Comparison of ENCODE assay signal across 9 mouse cellular contexts in genomic region chr1:131846255-131846654, GRCm38 (mm10). TPM values are rescaled to one million over a fixed set of nuclear protein-coding genes. Genes with fewer than 3 reads are reported as not detected.
DNase-seq lines count a peak whose midpoint lies in the region; ATAC-seq and TF ChIP-seq lines count a peak whose summit lies in the region.
"Had no signal": no experiment of that assay in that cellular context is flagged by ENCODE, and none has a peak within 500 bp of the region (broad histone marks: within the 10 kb centered on the region; RNA-seq: fewer than 3 reads in every experiment).

No protein-coding gene starts in this region.

- TF ChIP-seq CTCF in kidney, adult 2 months (conservative IDR thresholded peaks at IDR 0.05; ENCODE audit: insufficient read depth, insufficient read length, low read depth, low read length), result peak; percentile 82

- peak; percentile 72 for DNase-seq in kidney, adult 2 months
- peak; percentile 36 for DNase-seq in Muller cell, postnatal 12 days (ENCODE audit: inconsistent ontology term)
- DNase-seq in cerebellum, postnatal 36 days, result peak; percentile 81 to 84
- peak; percentile 71 to 78 for DNase-seq in heart, postnatal 14 days
- DNase-seq in left cerebral cortex, postnatal 36 days (ENCODE audit: low spot score in 2 of 2), result peak; percentile 36 to 50
- peak; percentile 30 for DNase-seq in ovary, postnatal 14 days (ENCODE audit: low spot score)
- DNase-seq in urinary bladder, postnatal 36 days (ENCODE audit: low spot score in 2 of 2), result peak; percentile 43 to 46

- no peak overlapping the region for H3K27ac ChIP-seq in kidney, adult 2 months (ENCODE audit: insufficient read depth, low read depth, low read length)
- H3K27ac ChIP-seq in kidney, embryonic 14.5 days (ENCODE audit: low read depth, low read length), result no peak overlapping the region
- H3K27ac ChIP-seq: stomach, embryonic 15.5 days had no signal

- no peaks in the 10 kb centered on the region for H3K27me3 ChIP-seq in kidney, adult 2 months (replicated peaks; ENCODE audit: control insufficient read depth, insufficient read depth, low read length)
- no peaks in the 10 kb centered on the region for H3K27me3 ChIP-seq in kidney, embryonic 14.5 days (ENCODE audit: control insufficient read depth, insufficient read depth, low read length)
- H3K27me3 ChIP-seq: stomach, embryonic 15.5 days had no signal

- H3K4me2 ChIP-seq in kidney, embryonic 14.5 days (replicated peaks; ENCODE audit: low read depth, low read length), result no peak overlapping the region
- H3K4me2 ChIP-seq: stomach, embryonic 15.5 days had no signal

- TF ChIP-seq POLR2A in kidney, adult 2 months (IDR thresholded peaks at IDR 0.05; ENCODE audit: low read depth, low read length), result no peak

- H3K4me3 ChIP-seq in kidney, adult 2 months (ENCODE audit: insufficient read depth, low read depth, low read length), result no peak overlapping the region
- H3K4me3 ChIP-seq in kidney, embryonic 14.5 days (ENCODE audit: low read length), result no peak overlapping the region
- H3K4me3 ChIP-seq: stomach, embryonic 15.5 days had no signal

- H3K9ac ChIP-seq in kidney, embryonic 14.5 days (ENCODE audit: low read depth, low read length), result no peak overlapping the region
- H3K9ac ChIP-seq: stomach, embryonic 15.5 days had no signal

- no peaks in the 10 kb centered on the region for H3K9me3 ChIP-seq in kidney, embryonic 14.5 days (ENCODE audit: control insufficient read depth, low read length)
- H3K9me3 ChIP-seq: stomach, embryonic 15.5 days had no signal

- ATAC-seq in kidney, embryonic 14.5 days (ENCODE audit: low FRiP score, low TSS enrichment), result no peak

- H3K36me3 ChIP-seq in kidney, adult 2 months (ENCODE audit: control insufficient read depth, insufficient read depth, low read length), result no peaks in the 10 kb centered on the region
- H3K36me3 ChIP-seq in kidney, embryonic 14.5 days (ENCODE audit: control insufficient read depth, insufficient read depth, low read length), result peaks cover 45% of the 10 kb centered on the region

- WGBS in kidney, adult 2 months, result 80% methylated on average over 5 of the region's 5 CpGs
- 81% methylated on average over 5 of the region's 5 CpGs for WGBS in kidney, embryonic 14.5 days

- intact Hi-C loops in heart, postnatal 14 days (cut with DNase I), result loop anchor here (5.0 kb wide), 1 partner anchor 234 kb away; no protein-coding TSS in a partner anchor
- intact Hi-C loops in left cerebral cortex, postnatal 36 days (cut with DNase I), result loop anchor here (5.0 kb wide), 2 partner anchors 79 to 134 kb away; no protein-coding TSS in a partner anchor

- no peaks in the 10 kb centered on the region; the same call in 1 of the 2 replicates for H3K4me1 ChIP-seq in kidney, adult 2 months (ENCODE audit: control insufficient read depth, insufficient read depth, low read length)
- H3K4me1 ChIP-seq in kidney, embryonic 14.5 days (ENCODE audit: control insufficient read depth, insufficient read depth, low read length), result no peaks in the 10 kb centered on the region
- H3K4me1 ChIP-seq: stomach, embryonic 15.5 days had no signal

RNA-seq across cellular contexts. Expression of gene Slc41a1, which starts 19.0 kb away (rescaled TPM):
- polyA plus RNA-seq in kidney, adult 2 months (2012; rRNA removed), result 22.4 and 27.8 TPM in 2 replicates
- polyA plus RNA-seq in kidney, embryonic 14.5 days (2014; fragmentation: Nextera tagmentation; extraction: Ambion mirVana), result 10.7 and 11.2 TPM in 2 replicates
- 10 to 100 TPM; 35.7 to 49.1 TPM for total RNA-seq in heart, postnatal 14 days (2021)
- 10 to 100 TPM; 42.8 to 51.5 TPM for total RNA-seq in left cerebral cortex, postnatal 36 days (2021)

RNA-seq across cellular contexts. Expression of gene Rab29, which starts 20.8 kb away (rescaled TPM):
- 27.0 and 33.8 TPM in 2 replicates for polyA plus RNA-seq in kidney, adult 2 months (2012; rRNA removed)
- 15.4 and 17.2 TPM in 2 replicates for polyA plus RNA-seq in kidney, embryonic 14.5 days (2014; fragmentation: Nextera tagmentation; extraction: Ambion mirVana)
- 10 to 100 TPM; 11.9 to 13.7 TPM for total RNA-seq in heart, postnatal 14 days (2021)
- 1 to 10 TPM; 6.9 to 7.1 TPM for total RNA-seq in left cerebral cortex, postnatal 36 days (2021)

RNA-seq across cellular contexts. Expression of gene Pm20d1, which starts 49.1 kb away (rescaled TPM):
- 26.3 and 27.7 TPM in 2 replicates for polyA plus RNA-seq in kidney, adult 2 months (2012; rRNA removed)
- polyA plus RNA-seq in kidney, embryonic 14.5 days (2014; fragmentation: Nextera tagmentation; extraction: Ambion mirVana), result 1.1 and 2.1 TPM in 2 replicates
- total RNA-seq in heart, postnatal 14 days (2021), result 1 to 10 TPM; 4.4 TPM
- 1 to 10 TPM; 1.5 to 2.2 TPM for total RNA-seq in left cerebral cortex, postnatal 36 days (2021)

Comparison
In these comparisons a context has a peak if more than half of its experiments do, and no peak if none do; other contexts are left out.
1. DNase-seq: peak in every context shown above with its lines; median percentile 82 in cerebellum, postnatal 36 days; 74 in heart, postnatal 14 days; 72 in kidney, adult 2 months; 44 in urinary bladder, postnatal 36 days; 43 in left cerebral cortex, postnatal 36 days; 36 in Muller cell, postnatal 12 days; 30 in ovary, postnatal 14 days.